21 mouse cellular contexts compared by ENCODE assay signal in the genomic region with DNA sequence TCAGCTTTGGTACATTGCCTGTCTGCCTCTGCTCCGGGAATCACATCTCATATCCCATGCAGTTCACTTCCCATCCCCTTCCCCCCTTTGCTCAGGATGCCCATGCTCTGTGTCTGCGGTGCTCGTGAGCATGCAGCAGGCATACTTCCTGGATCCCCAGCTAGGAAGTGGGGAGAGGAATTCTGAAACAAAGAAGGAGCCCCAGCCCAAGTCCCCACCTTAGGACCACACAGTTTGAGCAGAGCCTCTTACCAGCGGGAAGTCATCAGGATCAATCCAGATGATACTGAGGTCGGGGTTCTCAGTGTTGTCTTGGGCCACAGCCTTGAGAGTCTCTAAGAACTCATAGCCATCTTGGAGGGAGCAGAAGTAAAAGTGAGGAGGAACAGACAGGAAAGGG. TPM values are rescaled to one million over a fixed set of nuclear protein-coding genes. Genes with fewer than 3 reads are reported as not detected.
DNase-seq lines count a peak whose midpoint lies in the region; ATAC-seq lines count a peak whose summit lies in the region.
"Had no signal": no experiment of that assay in that cellular context is flagged by ENCODE, and none has a peak within 500 bp of the region (broad histone marks: within the 10 kb centered on the region; RNA-seq: fewer than 3 reads in every experiment).

No protein-coding gene starts in this region.

- H3K36me3 ChIP-seq in forebrain, embryonic 12.5 days (replicated peaks), result no peaks in the 10 kb centered on the region
- no peaks in the 10 kb centered on the region for H3K36me3 ChIP-seq in forebrain, embryonic 11.5 days (ENCODE audit: control insufficient read depth, insufficient read depth, low read length)
- H3K36me3 ChIP-seq in hindbrain, embryonic 10.5 days, result no peaks in the 10 kb centered on the region
- H3K36me3 ChIP-seq in hindbrain, embryonic 16.5 days (ENCODE audit: control insufficient read depth, insufficient read depth, low read length), result no peaks in the 10 kb centered on the region

- no peak for DNase-seq in forebrain, embryonic 11.5 days (ENCODE audit: low spot score)
- DNase-seq in hindbrain, embryonic 10.5 days (ENCODE audit: low spot score), result no peak
- peak; percentile 34 for DNase-seq in testis, postnatal 10 days (ENCODE audit: low spot score)
- no peak for DNase-seq in testis, postnatal 14 days (ENCODE audit: low spot score)
- no peak for DNase-seq in ovary, adult 18-20 months (ENCODE audit: low spot score)
- DNase-seq in ovary, postnatal 10 days (ENCODE audit: low spot score), result no peak
- DNase-seq: adrenal gland, adult 8-10 months; cerebellum, adult 11-12 months; gastrocnemius, postnatal 36 days; heart, postnatal 14 days; kidney, postnatal 14 days; lung, embryonic 14.5 days; thymus, postnatal 36 days had no signal

- H3K9me3 ChIP-seq in forebrain, embryonic 12.5 days, result no peaks in the 10 kb centered on the region
- H3K9me3 ChIP-seq in forebrain, embryonic 11.5 days (ENCODE audit: control insufficient read depth, low read length), result no peaks in the 10 kb centered on the region
- no peaks in the 10 kb centered on the region for H3K9me3 ChIP-seq in hindbrain, embryonic 10.5 days
- no peaks in the 10 kb centered on the region for H3K9me3 ChIP-seq in hindbrain, embryonic 16.5 days (ENCODE audit: control insufficient read depth, low read length)

- H3K27me3 ChIP-seq in forebrain, embryonic 12.5 days, result no peaks in the 10 kb centered on the region
- no peaks in the 10 kb centered on the region for H3K27me3 ChIP-seq in forebrain, embryonic 11.5 days (ENCODE audit: control insufficient read depth, insufficient read depth, low read length)
- H3K27me3 ChIP-seq in hindbrain, embryonic 10.5 days (ENCODE audit: insufficient read depth, poor library complexity, severe bottlenecking), result no peaks in the 10 kb centered on the region
- no peaks in the 10 kb centered on the region for H3K27me3 ChIP-seq in hindbrain, embryonic 16.5 days (replicated peaks; ENCODE audit: control insufficient read depth, insufficient read depth, low read length)

- H3K4me3 ChIP-seq in forebrain, embryonic 12.5 days (replicated peaks), result no peak overlapping the region
- H3K4me3 ChIP-seq in forebrain, embryonic 11.5 days (ENCODE audit: low read depth, low read length), result no peak overlapping the region
- H3K4me3 ChIP-seq in hindbrain, embryonic 10.5 days, result no peak overlapping the region
- H3K4me3 ChIP-seq in hindbrain, embryonic 16.5 days (ENCODE audit: low read length), result no peak overlapping the region

- no peak overlapping the region for H3K9ac ChIP-seq in forebrain, embryonic 12.5 days
- no peak overlapping the region for H3K9ac ChIP-seq in forebrain, embryonic 11.5 days (ENCODE audit: low read length)
- no peak overlapping the region for H3K9ac ChIP-seq in hindbrain, embryonic 16.5 days (ENCODE audit: low read depth, low read length)
- H3K9ac ChIP-seq: lung, embryonic 14.5 days had no signal

- no peak for ATAC-seq in forebrain, embryonic 12.5 days (ENCODE audit: low FRiP score)
- ATAC-seq in forebrain, embryonic 11.5 days (replicated peaks; ENCODE audit: low FRiP score), result no peak
- no peak for ATAC-seq in hindbrain, embryonic 16.5 days
- ATAC-seq: intestine, postnatal 0 days had no signal

- H3K4me1 ChIP-seq in forebrain, embryonic 12.5 days, result peaks cover 30% of the 10 kb centered on the region
- H3K4me1 ChIP-seq in forebrain, embryonic 11.5 days (replicated peaks; ENCODE audit: control insufficient read depth, insufficient read depth, low read length), result peaks cover 6% of the 10 kb centered on the region; the same call in 1 of the 2 replicates
- H3K4me1 ChIP-seq in hindbrain, embryonic 10.5 days (replicated peaks), result peaks cover 43% of the 10 kb centered on the region
- peaks cover 12% of the 10 kb centered on the region for H3K4me1 ChIP-seq in hindbrain, embryonic 16.5 days (ENCODE audit: control insufficient read depth, insufficient read depth, low read depth, low read length)

- 0 out of 2 replicates have a peak overlapping the region, but pooled peaks have one; percentile 31 for H3K27ac ChIP-seq in forebrain, embryonic 12.5 days
- H3K27ac ChIP-seq in forebrain, embryonic 11.5 days (ENCODE audit: low read depth, low read length), result no peak overlapping the region
- H3K27ac ChIP-seq in hindbrain, embryonic 10.5 days, result peak overlapping the region; percentile 78
- H3K27ac ChIP-seq in hindbrain, embryonic 16.5 days (ENCODE audit: low read depth, low read length), result no peak overlapping the region
- H3K27ac ChIP-seq: macrophage had no signal

- no peak overlapping the region for H3K4me2 ChIP-seq in forebrain, embryonic 12.5 days
- H3K4me2 ChIP-seq in forebrain, embryonic 11.5 days (ENCODE audit: low read depth, low read length, severe bottlenecking), result no peak overlapping the region
- H3K4me2 ChIP-seq in hindbrain, embryonic 16.5 days (ENCODE audit: low read length), result no peak overlapping the region
- H3K4me2 ChIP-seq: liver, embryonic 11.5 days; lung, embryonic 14.5 days had no signal

- 58% methylated on average over 5 of the region's 5 CpGs for WGBS in forebrain, embryonic 12.5 days
- 60% methylated on average over 5 of the region's 5 CpGs for WGBS in forebrain, embryonic 11.5 days
- 63% methylated on average over 5 of the region's 5 CpGs for WGBS in hindbrain, embryonic 10.5 days
- WGBS in hindbrain, embryonic 16.5 days, result 46% methylated on average over 5 of the region's 5 CpGs

RNA-seq across cellular contexts. Expression of a gene that starts 6.2 kb away (rescaled TPM):
- 405 and 443 TPM in 2 replicates for polyA plus RNA-seq in forebrain, embryonic 12.5 days (2016; fragmentation: Nextera tagmentation; extraction: Ambion mirVana)
- polyA plus RNA-seq in forebrain, embryonic 11.5 days (2014; fragmentation: Nextera tagmentation; extraction: Ambion mirVana), result 371 and 409 TPM in 2 replicates
- 295 and 370 TPM in 2 replicates for polyA plus RNA-seq in hindbrain, embryonic 10.5 days (2016; fragmentation: Nextera tagmentation; extraction: Ambion mirVana)
- 538 and 563 TPM in 2 replicates for polyA plus RNA-seq in hindbrain, embryonic 16.5 days (2015; fragmentation: Nextera tagmentation; extraction: Ambion mirVana)

RNA-seq across cellular contexts. Expression of a gene that starts 6.9 kb away (rescaled TPM):
- polyA plus RNA-seq in forebrain, embryonic 12.5 days (2016; fragmentation: Nextera tagmentation; extraction: Ambion mirVana), result 1.6 and 2.3 TPM in 2 replicates
- 1.1 and 2.0 TPM in 2 replicates for polyA plus RNA-seq in forebrain, embryonic 11.5 days (2014; fragmentation: Nextera tagmentation; extraction: Ambion mirVana)
- 1.3 and 2.0 TPM in 2 replicates for polyA plus RNA-seq in hindbrain, embryonic 10.5 days (2016; fragmentation: Nextera tagmentation; extraction: Ambion mirVana)
- 1.5 and 5.5 TPM in 2 replicates for polyA plus RNA-seq in hindbrain, embryonic 16.5 days (2015; fragmentation: Nextera tagmentation; extraction: Ambion mirVana)
- polyA plus RNA-seq: macrophage had no signal

RNA-seq across cellular contexts. Expression of a gene that starts 45.4 kb away (rescaled TPM):
- polyA plus RNA-seq in forebrain, embryonic 12.5 days (2016; fragmentation: Nextera tagmentation; extraction: Ambion mirVana), result 0.05 and 0.06 TPM in 2 replicates
- 0.08 TPM in 1 of 2 replicates, not detected in the other for polyA plus RNA-seq in forebrain, embryonic 11.5 days (2014; fragmentation: Nextera tagmentation; extraction: Ambion mirVana)
- polyA plus RNA-seq in hindbrain, embryonic 10.5 days (2016; fragmentation: Nextera tagmentation; extraction: Ambion mirVana), result not detected in 2 replicates
- 0.06 TPM in 1 of 2 replicates, not detected in the other for polyA plus RNA-seq in hindbrain, embryonic 16.5 days (2015; fragmentation: Nextera tagmentation; extraction: Ambion mirVana)
- polyA plus RNA-seq: cortical plate, adult 2 months; intestine, postnatal 0 days; liver, embryonic 11.5 days; lung, embryonic 14.5 days; macrophage; neural tube, embryonic 14.5 days; stomach, embryonic 14.5 days had no signal

RNA-seq across cellular contexts. Expression of a gene that starts 48.7 kb away (rescaled TPM):
- polyA plus RNA-seq in forebrain, embryonic 12.5 days (2016; fragmentation: Nextera tagmentation; extraction: Ambion mirVana), result 122 and 127 TPM in 2 replicates
- 104 and 122 TPM in 2 replicates for polyA plus RNA-seq in forebrain, embryonic 11.5 days (2014; fragmentation: Nextera tagmentation; extraction: Ambion mirVana)
- polyA plus RNA-seq in hindbrain, embryonic 10.5 days (2016; fragmentation: Nextera tagmentation; extraction: Ambion mirVana), result 63.5 and 142 TPM in 2 replicates
- polyA plus RNA-seq in hindbrain, embryonic 16.5 days (2015; fragmentation: Nextera tagmentation; extraction: Ambion mirVana), result 84.7 and 88.3 TPM in 2 replicates

Comparison
In these comparisons a context has a peak if more than half of its experiments do, and no peak if none do; other contexts are left out.
1. H3K27ac ChIP-seq: peak in forebrain, embryonic 12.5 days (single experiment) and hindbrain, embryonic 10.5 days (single experiment); none in forebrain, embryonic 11.5 days (single experiment) and hindbrain, embryonic 16.5 days (single experiment).